Mouse (Mus musculus) lung, embryonic 16.5 days (tissue): Measurements from ENCODE around the gene Vmn2r121. TPM values are rescaled to one million over a fixed set of nuclear protein-coding genes. Genes with fewer than 3 reads are reported as not detected.

Source experiments
- ATAC-seq: fragments of 200-750 bp; cut with Nextera tagmentation; 2 replicates; pipeline ENCODE4 v1.8.0; 2017; ENCODE audit warnings: low read depth, mild to moderate bottlenecking, moderate library complexity
- H3K27ac ChIP-seq: fragments of 300-500 bp; sonication (generic); 2 replicates; pipeline ENCODE4 v1.5.1; 2014; ENCODE audit warnings: mild to moderate bottlenecking, control low read depth, low read length
- H3K27me3 ChIP-seq: fragments of 300-500 bp; sonication (generic); 2 replicates; pipeline ENCODE4 v1.6.1; 2014; ENCODE audit warnings: low read depth, low read length, mixed read lengths; ENCODE audit not compliant: control insufficient read depth, insufficient read depth
- H3K36me3 ChIP-seq: fragments of 300-500 bp; sonication (generic); 2 replicates; pipeline ENCODE4 v1.6.1; 2014; ENCODE audit warnings: low read length; ENCODE audit not compliant: control insufficient read depth, insufficient read depth
- H3K4me1 ChIP-seq: fragments of 300-500 bp; sonication (generic); replicated peaks from 2 replicates; pipeline ENCODE4 v1.6.1; 2014; ENCODE audit warnings: low read length, mixed read lengths; ENCODE audit not compliant: control insufficient read depth, insufficient read depth
- H3K4me2 ChIP-seq: fragments of 300-500 bp; sonication (generic); 2 replicates; pipeline ENCODE4 v1.6.1; 2014; ENCODE audit warnings: low read depth, low read length, control low read depth
- H3K4me3 ChIP-seq: fragments of 300-500 bp; sonication (generic); 2 replicates; pipeline ENCODE4 v1.5.1; 2014; ENCODE audit warnings: mild to moderate bottlenecking, low read length, control low read depth
- H3K9ac ChIP-seq: fragments of 300-500 bp; sonication (generic); 2 replicates; pipeline ENCODE4 v1.6.1; 2014; ENCODE audit warnings: low read length, control low read depth
- H3K9me3 ChIP-seq: fragments of 300-500 bp; sonication (generic); 2 replicates; pipeline ENCODE4 v1.6.1; 2016; ENCODE audit warnings: low read length; ENCODE audit not compliant: control insufficient read depth
- WGBS: fragments of 180-500 bp; shearing (Covaris S2); extraction: QIAGEN DNeasy Blood & Tissue Kit; methylation state at CpG from one replicate; pipeline ENCODE4 v1.1.7; 2014; 5-methylcytosine and 5-hydroxymethylcytosine counted together
- polyA plus RNA-seq: library from polyadenylated mRNA; unstranded; fragments of >200 nt; fragmentation: Nextera tagmentation; extraction: Ambion mirVana; gene quantifications from 2 replicates; pipeline ENCODE4 v1.2.1, GENCODE M21; 2015

Vmn2r121 gene
- polyA plus RNA-seq: not detected in 2 replicates

GRCm38 (mm10) chrX:124135852-124136251, at the start of gene Vmn2r121:
Gene Vmn2r121, minus strand, starts transcription at chrX:124135952.
- 51% methylated on average over 5 of the region's 5 CpGs for WGBS
- Histone ChIP-seq H3K27me3 (no peaks in the 10 kb centered on the region), H3K9me3 (no peaks in the 10 kb centered on the region), H3K4me2 (no peak within 1 kb of the TSS), H3K4me3 (no peak within 1 kb of the TSS), H3K9ac (no peak within 1 kb of the TSS), H3K36me3 (no peaks in the 10 kb centered on the region), H3K4me1 (no peaks in the 10 kb centered on the region), H3K27ac (no peak within 1 kb of the TSS)
- no peak for ATAC-seq
